Mouse (Mus musculus) heart, embryonic 10.5 days (tissue): Measurements from ENCODE around the gene Gm10153. TPM values are rescaled to one million over a fixed set of nuclear protein-coding genes. Genes with fewer than 3 reads are reported as not detected.

ENCODE experiments used
- polyA plus RNA-seq: library from polyadenylated mRNA; unstranded; fragments of >200 nt; fragmentation: Nextera tagmentation; extraction: Ambion mirVana; gene quantifications from 2 replicates; pipeline ENCODE4 v1.2.1, GENCODE M21; 2016

Gm10153 gene
- polyA plus RNA-seq, 1 experiment from 2014 or later: not detected

Other genes starting within 250 kb of the Gm10153 start
- 0.12 and 0.19 TPM in 2 replicates for gene Brsk2, start 240.6 kb downstream of the Gm10153 start, polyA plus RNA-seq
- 52.4 and 54.9 TPM in 2 replicates for gene Mob2, start 129.3 kb downstream of the Gm10153 start, polyA plus RNA-seq
- gene Dusp8, start 94.5 kb downstream of the Gm10153 start, polyA plus RNA-seq: 5.3 and 9.0 TPM in 2 replicates
- gene Gm45618, start 69.7 kb downstream of the Gm10153 start, polyA plus RNA-seq: not detected in 2 replicates
- gene Gm39115, start 54.4 kb downstream of the Gm10153 start, polyA plus RNA-seq: not detected in 2 replicates
- gene Gm45337, start 45.8 kb downstream of the Gm10153 start, polyA plus RNA-seq: not detected in 2 replicates
- gene Gm29735, start 33.3 kb downstream of the Gm10153 start, polyA plus RNA-seq: not detected in 2 replicates
- not detected in 2 replicates for gene Gm4553, start 24.6 kb downstream of the Gm10153 start, polyA plus RNA-seq
- gene Krtap5-2, start 14.4 kb downstream of the Gm10153 start, polyA plus RNA-seq: not detected in 2 replicates
- gene Krtap5-3, start 11.0 kb upstream of the Gm10153 start, polyA plus RNA-seq: not detected in 2 replicates
- not detected in 2 replicates for gene Gm7579, start 21.5 kb upstream of the Gm10153 start, polyA plus RNA-seq
- gene Krtap5-5, start 39.6 kb upstream of the Gm10153 start, polyA plus RNA-seq: not detected in 2 replicates
- not detected in 2 replicates for gene Gm40460, start 50.7 kb upstream of the Gm10153 start, polyA plus RNA-seq
- gene Gm2431, start 68.0 kb upstream of the Gm10153 start, polyA plus RNA-seq: not detected in 2 replicates
- not detected in 2 replicates for gene Gm4559, start 84.0 kb upstream of the Gm10153 start, polyA plus RNA-seq
- not detected in 2 replicates for gene Krtap5-1, start 106.7 kb upstream of the Gm10153 start, polyA plus RNA-seq
- gene Krtap5-4, start 113.2 kb upstream of the Gm10153 start, polyA plus RNA-seq: 0.34 TPM in 1 of 2 replicates, not detected in the other
- 7.7 and 12.5 TPM in 2 replicates for gene Ifitm10, start 183.4 kb upstream of the Gm10153 start, polyA plus RNA-seq
- 0.55 and 0.92 TPM in 2 replicates for gene Gm49369, start 192.3 kb upstream of the Gm10153 start, polyA plus RNA-seq
- 293 and 402 TPM in 2 replicates for gene Ctsd, start 197.6 kb upstream of the Gm10153 start, polyA plus RNA-seq
- 0.38 and 1.3 TPM in 2 replicates for gene Syt8, start 244.5 kb upstream of the Gm10153 start, polyA plus RNA-seq